Mouse (Mus musculus) liver (tissue): ENCODE data around the gene Stox1.
"Not testable (repeated sequence)": the region's sequence is repeated elsewhere in the genome, so short reads cannot be mapped to it uniquely, and the experiment has no call there.

Source experiments
- DNase-seq: peaks from one replicate; pipeline ENCODE4 v3.0.0-alpha.2; 2020; ENCODE audit warnings: mixed read lengths

Stox1 gene

DNA sequence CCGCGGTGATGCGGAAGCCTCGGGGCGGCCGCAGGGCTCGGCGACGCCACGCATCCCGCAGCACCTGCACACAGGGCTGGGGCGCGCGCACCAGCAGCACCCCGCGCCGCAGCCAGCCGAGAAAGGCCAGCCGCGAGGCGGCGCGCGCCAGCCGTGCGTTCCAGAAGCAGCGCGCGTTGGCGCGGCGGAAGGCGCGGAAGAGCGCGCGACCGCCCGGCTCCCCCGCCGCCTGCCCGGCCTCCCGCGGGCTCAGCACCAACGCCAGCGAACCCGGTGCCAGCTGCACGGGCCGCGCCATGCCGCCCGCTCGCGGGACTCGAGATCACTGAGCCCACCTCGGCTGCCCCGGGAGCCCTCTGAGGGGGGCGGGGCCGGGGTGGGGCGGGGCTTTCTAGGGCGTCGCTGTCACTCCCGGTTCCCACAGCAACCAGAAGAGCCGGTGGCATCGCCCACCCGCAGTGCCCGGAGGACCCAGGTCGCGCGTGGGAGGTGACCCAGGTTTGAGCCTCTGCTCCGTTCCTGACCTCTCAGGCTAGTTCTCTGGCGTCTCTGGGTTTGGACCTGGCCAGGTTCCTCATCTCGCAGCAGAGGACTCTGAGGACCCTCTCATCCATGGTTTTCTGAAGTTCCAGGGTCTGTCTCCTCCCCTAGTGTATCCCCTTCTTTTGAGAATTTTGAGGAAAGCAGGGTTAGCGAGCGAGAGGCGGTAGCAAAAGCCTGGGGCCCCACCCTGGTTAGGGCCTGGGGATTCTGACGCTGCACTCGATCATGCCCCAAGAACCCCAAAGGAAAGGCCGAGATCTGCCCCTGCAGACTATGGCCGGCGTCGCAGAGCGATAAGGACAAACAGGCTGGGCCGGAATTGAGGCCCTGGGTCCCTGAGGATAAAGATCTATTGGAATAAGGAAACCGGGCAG, at the start of gene Stox1:
Gene Stox1 (minus strand): TSS at position 358 of the 917 bp plus-strand sequence.
- DNase-seq: peak; percentile 48

DNA sequence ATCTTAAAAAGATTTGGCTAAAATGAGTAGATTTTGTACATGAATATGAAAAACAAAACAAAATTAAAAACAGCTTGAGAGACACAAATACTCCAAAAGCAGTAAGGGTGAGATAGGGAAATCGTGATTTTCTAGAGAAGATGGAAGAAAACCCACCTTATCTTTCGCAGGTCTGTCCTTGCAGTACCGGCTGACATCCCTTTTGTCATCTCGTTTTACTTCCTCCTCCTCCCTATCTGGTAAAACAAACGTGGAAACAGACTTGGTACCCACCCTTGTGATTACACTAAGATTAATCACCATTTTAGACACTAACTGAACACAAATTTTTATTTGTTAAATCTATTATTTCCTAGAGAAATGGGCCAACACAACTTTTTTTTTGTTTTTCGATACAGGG, 24.9 kb upstream of the Stox1 start:
- DNase-seq: no peak

DNA sequence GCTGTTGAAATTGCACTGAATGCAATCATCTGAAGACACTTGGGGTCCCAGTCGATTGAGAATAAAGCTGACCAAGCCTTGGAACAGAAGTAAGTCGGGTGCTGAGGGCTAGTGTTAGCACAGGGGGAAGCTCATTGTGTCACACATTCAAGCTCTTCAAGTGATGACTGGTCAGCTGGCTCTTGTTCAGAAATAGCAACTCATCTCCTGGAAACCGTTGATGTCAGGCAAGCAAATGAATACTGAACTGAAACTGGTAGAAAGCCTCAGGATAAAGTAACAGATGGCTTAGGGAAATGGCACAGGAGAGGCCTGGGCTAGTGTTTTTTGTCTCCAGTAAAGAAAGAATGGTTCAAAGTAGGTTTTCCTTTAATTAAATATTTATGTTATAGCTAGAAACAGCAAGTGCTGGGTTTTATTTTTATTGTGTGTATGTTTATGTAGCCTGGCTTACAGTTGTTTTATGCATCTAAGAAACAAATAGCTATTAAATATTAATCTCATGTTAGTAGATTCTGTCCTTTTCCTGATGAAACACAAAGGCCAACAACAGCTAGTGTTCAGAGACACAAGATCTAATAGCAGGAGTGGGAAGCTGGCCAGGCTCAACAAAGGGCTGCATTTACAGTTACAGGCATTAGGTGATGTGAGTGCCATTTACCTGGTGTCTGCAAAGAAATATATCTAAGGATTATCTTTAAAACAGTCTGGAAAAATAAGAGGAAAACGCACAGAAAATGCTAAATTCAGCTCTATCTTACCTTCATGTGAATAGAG, 14.2 kb upstream of the Stox1 start:
- DNase-seq: no peak

DNA sequence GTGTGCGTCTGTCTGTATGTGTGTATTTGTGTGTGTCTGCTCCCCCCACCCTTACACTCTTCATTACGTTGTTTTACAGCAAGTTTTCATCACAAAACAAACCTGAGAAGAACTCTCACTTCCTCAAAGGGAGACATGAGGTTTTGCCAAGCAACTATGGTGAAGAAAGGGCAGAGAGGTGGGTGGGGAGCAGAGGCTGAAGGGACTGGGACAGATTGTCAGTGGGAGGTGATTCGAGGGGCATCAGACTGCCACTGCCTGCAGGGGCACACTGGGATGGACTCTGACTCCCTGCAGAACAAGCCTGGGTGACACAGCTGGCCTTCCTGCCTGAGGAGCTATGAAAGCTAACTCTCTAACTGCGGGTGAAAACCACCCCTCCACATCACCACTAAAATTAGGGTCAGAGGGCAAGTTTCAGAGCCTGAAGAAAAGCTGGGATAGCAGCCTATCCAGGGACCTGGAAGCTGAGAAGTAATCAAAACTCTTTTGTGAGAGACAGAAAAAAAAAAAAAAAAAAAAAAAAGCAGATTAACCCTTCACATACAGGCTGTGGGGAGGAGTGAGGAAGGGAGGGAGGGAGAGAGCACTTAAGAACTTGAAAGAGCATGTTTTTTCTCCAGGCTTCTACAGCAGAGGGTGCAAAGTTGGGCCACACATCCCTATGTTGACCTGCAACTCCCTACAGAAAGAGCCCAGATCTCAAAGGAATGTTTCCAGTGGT, 11.2 kb upstream of the Stox1 start:
- DNase-seq: no peak

DNA sequence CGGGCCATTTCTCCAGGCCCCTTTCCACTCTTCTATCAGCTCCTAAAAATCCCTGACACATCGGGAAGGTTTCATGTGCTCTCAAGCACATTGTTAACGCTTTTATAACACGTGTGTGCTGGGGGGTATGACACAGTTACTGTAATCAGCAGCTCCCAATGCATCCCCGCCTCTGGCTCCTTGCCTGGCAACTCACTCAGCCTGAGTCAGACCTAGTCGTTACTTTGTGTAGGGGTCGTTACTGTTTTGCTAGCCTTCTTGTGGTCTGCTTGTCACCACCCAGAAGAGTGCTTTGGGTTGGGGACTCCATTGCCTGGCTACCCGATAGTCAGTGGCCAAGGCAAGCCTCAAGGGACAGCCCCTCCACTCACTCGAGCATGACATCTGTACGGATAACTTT, 4.9 kb upstream of the Stox1 start:
- DNase-seq: no peak

DNA sequence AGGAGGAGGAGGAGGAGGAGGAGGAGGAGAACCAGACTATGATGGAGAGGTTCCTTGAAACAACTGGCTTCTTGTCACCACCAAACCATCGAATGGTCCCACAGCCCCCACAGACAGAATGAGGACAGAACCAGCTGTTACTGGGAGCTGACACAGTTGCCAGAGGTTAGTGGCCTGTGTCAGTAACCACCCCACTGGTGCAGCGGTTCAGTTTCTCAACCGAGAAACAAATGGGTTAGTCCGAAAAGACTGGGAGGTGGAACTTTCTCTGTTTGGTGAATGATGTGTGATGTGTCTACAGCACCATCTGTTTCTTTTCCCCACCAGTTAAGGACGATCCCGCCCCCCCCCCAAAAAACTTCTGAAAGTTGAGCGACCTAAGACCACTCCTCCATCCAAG, 992 bp downstream of the Stox1 start:
- DNase-seq: no peak

DNA sequence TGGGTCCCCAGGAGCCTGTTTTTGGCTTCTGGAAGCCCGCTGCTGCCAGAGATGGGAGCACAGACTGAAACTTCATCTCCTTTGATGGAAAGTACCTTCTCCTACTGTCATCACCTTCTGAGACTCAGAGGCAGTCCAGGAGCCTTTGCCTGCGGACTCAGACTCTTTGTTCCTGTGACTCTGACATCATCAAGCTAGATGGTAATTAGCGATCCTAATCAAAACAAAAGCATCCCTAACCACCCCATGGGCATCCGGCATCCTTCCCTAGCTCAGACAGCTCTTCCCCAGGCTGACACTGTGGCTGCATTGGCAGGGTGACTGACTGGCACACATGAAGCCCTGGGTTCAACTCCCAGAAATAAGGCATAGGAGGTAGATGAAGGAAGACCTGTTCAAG, 3.2 kb downstream of the Stox1 start:
- no peak for DNase-seq

DNA sequence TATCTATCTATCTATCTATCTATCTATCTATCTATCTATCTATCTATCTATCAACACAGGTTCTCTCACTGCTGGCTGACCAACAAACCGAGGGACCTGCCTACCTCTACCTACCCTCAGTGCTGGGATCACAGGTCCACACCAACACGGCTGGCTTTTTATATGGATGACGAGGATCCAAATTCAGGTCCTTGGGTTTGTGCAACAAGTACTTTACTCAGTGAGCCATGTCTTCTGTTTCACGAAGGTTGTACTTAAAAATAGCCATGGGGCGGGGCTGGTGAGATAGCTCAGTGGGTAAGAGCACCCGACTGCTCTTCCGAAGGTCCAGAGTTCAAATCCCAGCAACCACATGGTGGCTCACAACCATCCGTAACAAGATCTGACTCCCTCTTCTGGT, 5.4 kb downstream of the Stox1 start:
- DNase-seq: not testable (repeated sequence)

DNA sequence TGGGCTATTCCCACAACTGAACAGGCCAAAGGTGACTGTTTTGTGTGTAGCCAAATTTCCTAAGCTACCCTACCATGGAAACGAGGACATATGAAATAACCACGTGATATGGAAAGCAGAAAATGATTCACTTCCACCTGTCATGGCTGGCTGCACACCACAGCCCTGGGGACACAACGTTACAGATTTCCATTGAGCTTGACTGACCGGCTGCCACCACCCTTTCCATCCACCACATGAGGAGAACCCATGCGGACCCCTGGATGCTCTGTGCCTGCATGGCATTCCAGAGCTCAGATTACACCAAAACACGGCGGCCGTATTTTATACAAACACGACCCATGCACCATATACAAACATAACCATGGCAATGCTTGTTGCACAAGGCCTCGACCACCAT, 12.5 kb downstream of the Stox1 start:
- DNase-seq: no peak

DNA sequence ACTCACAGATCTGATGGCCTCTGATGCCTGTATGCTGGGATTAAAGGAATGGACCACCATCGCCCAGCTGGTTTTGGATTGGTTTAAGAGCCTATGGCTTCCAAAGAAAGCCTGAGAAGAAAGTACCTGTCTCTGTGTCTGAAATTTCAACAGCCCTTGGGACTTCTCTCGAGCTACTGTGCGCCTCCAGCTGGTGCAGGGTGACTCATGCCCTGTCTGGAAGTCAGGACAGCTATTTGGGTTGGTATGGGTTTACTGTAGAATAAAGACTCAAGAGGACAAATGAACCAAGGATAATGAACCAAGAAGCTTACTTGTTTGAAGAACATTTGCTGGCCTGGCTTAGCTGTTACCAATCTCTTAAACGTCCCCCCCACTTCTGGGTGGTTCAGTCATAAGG, 22.3 kb downstream of the Stox1 start:
- no peak for DNase-seq

DNA sequence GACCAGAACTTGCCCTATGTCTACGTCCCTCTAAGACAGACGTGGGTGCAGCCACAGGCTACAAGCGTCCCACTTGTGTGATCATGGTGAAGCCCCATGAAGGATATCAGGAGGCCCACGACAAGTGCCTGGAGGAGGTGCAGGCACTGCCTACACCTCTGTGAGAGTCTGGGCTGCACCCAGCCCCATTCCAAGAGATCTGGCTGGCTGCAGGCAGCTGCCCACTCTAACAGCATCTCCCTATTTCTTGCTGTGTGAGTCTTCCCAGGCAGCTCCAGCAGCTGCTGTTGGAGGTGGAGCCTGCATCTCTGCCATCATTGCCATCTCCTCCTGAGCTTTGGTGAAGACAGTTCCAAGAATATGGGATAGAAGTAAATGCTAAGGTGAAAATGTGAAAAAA, 23.5 kb downstream of the Stox1 start:
- DNase-seq: no peak

DNA sequence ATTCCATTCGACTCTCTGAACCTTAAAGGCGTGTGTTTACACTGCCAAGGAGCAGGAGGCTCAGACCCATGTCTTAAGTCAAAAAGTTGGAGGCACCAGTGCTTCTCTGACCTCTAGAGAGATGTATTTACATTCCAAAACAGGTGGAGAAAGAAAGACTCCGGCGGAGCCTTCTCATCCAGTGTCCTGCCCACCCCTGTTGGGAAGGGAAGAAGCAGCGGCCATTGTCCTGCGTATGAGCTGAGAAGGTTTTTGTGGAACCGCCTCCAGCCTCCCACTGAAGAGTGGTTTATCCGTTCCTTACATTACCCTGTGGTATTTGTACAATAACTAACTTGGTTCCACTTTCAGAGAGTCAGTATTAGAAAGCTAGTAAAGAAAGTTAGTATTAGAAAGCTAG, 33.2 kb downstream of the Stox1 start:
- DNase-seq: no peak

DNA sequence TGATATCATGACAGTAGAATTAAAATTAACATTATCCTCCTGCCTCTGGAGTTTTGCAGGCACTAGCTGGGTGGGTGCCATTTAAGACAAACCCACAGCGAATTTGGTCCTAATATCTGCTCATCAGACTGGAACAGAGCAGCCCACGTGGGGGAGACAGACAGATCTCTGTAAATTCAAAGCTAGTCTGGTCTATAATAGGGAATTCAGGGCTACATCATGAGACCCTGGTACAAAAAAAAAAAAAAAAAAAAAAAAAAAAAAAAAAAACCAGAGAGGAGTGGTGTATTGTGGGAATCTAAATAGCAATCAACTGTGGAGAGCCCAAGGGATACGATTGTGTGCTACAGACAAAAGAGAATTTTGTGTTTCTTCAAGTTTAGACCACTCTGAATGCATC, 33.7 kb downstream of the Stox1 start:
- DNase-seq: no peak

DNA sequence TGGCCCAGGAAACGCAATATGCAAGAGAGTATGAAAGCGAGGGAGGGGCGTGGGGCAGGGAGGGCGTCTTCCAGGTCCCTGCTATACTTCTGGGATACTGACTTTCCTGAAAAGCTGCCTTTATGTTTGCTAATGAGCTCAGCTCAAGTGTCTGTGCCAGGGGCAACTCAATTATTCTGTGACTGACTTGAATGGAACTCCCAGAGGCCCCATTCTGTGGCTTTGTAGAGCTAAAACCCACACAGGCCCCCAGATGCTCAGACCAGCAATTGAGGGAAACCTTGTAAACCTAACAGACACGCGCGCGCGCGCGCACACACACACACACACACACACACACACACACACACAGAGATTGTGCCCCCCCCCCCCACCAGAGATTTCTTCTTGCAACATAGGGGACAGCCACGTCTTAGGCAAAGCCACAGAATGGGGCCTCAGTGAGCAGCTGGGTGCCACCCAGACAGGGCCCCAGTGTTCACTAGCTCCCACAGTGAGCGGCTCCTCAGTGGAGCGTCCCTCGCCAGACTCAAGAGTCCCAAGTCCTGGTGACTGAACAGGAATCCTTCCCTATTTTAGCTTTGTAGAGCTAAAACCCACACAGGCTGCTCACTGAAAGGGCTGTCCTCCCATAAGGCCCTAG, 38.8 kb downstream of the Stox1 start:
- no peak for DNase-seq

DNA sequence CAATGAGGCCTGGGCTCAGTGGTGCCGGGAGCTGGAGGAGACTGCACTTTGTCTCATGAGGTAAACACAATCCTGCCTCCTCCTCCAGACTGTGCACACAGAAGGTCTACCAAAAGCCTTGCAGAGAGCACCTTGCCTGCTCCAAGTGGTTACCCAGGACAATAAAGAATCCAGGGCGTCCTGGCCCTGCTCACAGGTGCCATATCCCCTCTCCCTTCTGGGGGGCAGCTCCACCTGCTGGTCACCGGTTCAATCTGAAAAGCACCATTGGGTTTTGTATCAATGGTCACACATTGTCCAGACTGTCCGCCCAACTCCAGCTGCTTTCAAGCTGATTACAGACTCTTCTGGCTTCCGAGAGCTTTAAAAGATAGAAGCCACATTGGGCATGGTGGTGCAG, 42.9 kb downstream of the Stox1 start:
- DNase-seq: peak; percentile 27

DNA sequence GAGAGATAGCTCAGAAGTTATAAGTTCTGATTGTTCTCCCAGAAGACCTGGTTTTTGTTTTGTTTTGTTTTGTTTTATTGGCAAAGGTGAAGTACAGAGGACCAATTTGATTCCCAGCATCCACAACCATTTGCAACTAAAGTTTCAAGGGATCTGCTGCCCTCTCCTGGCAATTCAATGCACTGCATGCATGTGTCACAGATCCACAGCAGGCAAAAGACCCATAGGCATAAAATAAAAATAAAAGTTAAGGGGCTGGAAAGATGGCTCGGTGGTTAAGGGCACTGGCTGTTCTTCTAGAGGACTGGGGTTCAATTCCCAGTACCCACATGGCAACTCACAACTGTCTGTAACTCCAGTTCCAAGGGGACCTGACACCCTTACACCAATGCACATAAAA, 46.1 kb downstream of the Stox1 start:
- no peak for DNase-seq

DNA sequence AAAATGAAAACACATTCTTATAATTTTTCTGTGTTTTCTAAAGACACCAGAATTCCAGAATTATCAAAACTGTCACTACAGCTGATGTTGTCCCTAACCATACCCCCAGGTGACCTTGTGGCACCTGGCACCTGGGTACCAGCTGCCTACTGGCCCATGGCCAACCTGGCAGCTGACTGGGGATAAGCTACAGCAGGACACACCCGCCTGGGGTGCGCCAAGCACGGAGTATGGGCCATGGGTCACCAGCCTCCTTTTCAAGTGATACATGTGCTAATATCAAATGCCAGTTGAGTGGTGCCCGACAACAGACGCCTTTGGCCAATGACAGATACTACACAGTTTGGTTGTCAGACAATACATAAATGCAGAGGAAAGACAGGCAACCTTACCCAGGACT, 48.6 kb downstream of the Stox1 start:
- no peak for DNase-seq

DNA sequence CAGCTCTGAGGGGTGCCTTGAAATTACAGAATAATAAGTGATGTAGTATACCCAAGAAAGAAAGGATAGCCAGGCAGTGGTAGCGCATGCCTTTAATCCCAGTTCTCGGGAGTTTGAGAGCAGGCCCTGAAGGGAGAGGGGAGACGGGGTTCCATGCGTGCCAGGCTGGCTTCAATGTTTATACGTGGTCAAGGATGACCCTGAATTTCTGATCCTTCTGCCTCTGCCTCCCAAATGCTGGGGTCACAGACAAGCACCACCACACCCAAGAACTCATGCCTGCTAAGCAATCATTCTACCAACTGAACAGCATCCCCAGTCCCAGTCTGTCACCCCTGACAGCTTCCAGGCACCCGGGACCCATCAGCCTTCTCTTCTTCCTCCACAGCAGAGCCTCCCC, 49.7 kb downstream of the Stox1 start:
- DNase-seq: no peak

DNA sequence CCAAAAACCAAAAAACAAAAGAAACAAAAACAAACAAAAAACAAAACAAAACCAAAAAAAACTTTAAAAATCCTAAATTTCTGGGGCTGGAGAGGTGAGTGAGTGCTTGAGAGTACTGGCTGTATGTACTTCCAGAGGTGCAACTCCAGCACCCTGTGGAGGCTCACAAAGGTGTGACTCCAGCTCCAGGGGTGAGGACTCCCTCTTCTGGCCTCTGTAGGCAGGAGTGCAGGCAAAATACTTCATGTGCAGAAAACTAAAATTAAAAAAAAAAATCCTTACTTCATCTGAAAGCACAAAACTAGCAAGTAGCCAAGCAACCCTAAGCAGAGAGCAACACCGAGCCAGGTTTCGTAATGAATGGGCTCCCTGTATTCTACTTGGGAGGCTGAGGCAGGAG, 53.6 kb downstream of the Stox1 start:
- no peak for DNase-seq

DNA sequence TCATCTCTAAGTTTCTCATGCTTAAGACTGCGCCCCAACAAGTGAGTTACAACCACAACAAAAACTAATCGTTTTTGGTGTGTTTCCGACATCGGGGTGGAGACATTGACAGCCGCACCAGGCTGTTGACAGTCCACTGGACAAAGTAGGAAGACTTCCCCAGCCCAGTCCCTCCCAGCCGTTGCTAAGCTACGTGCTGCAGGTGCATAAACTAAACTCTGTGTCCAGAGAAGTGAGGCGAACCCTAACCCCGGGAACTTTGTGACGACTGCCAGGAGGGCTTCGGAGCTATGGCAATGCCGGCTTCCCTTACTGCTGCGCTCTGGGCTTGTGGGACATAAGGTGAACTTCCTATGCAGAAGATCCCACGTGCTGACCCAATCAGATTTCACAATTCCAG, 56.7 kb downstream of the Stox1 start:
- DNase-seq: no peak

DNA sequence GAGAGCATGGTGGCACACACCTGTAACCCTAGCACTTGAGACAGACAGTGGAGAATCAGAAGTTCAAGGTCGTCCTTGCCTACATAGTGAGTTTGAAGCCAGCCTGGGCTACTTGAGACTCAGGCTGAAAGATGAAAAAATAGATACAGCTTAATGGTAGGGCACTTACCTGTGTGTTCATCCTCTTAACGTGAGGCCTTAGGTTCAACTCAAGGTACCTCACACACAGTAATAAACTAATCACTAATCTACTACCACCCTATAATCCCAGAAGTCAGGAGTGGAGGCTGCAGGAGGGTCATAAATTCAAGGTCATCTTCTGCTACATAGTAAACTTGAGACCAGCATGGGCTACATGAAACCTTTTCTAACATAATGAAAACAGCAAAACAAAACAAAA, 57.5 kb downstream of the Stox1 start:
- no peak for DNase-seq

DNA sequence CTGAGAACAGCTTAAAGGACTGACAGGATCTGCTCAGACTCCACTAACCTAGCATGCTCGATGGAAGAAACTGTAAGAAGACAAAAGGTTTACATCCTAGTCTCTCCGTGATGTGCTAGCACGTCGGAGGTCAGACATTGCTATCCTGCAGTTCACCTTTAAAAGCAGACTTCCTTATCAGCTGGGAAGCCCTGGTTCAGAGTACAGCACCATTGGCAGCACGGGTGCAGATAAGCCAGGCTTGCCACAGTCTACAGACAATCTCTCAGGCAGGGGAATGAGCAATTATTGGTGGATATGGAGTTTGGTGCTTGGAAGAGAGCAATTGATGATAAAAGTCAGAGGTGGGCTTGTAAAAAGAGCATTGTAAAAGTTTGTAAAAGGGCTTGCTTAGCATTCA, 57.9 kb downstream of the Stox1 start:
- DNase-seq: peak; percentile 58

DNA sequence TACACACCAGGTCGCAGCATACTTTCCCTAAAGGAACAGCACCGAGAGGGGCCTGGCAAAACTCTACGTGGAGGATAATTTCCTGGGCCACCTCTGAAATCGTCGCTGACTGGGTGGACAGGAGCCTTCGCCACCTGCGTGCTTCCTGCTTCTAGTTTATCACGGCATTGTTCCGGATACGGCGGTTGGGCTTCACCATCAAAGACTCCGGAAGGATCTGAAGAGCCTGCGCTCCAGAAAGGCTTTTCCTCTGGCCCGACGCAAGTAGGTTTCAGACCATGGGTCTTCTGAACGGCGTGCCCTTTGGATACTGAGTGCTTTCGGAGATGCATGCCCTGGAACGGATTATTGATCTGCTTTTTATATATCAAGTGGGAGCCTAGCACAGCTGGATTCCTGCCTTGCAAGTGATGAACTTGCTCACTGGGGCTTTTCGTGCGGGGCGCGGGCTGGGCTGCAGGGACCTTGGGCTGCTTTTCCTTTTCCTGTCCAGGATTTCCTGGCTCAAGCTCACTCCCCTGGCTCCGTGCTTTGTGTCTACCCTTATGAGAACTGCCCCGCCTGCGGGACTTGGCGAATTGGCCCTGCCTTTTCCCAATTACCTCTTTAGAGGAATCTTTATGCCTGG, 60.9 kb downstream of the Stox1 start:
- peak; percentile 27 for DNase-seq
